Mouse (Mus musculus): Measurements from ENCODE around the gene Ocel1. TPM values are rescaled to one million over a fixed set of nuclear protein-coding genes. Genes with fewer than 3 reads are reported as not detected.
"Not testable (repeated sequence)": the region's sequence is repeated elsewhere in the genome, so short reads cannot be mapped to it uniquely, and the experiment has no call there.

The Ocel1 gene
- 10 to 100 TPM; 14.4 to 18.6 TPM for total RNA-seq (2021)
- long read RNA-seq, experiment 1, partial matches to known transcripts, result 1 of 7 reads
- long read RNA-seq, experiment 1, other reads (novel, unspliced or antisense), result 2 of 7 reads
- long read RNA-seq, experiment 2, transcript Ocel1-201 (4 exons, 1,611 nt), result major isoform, 25 of 36 reads
- long read RNA-seq, experiment 2, partial matches to known transcripts, result 0 of 36 reads
- long read RNA-seq, experiment 2, other reads (novel, unspliced or antisense), result 7 of 36 reads

DNA sequence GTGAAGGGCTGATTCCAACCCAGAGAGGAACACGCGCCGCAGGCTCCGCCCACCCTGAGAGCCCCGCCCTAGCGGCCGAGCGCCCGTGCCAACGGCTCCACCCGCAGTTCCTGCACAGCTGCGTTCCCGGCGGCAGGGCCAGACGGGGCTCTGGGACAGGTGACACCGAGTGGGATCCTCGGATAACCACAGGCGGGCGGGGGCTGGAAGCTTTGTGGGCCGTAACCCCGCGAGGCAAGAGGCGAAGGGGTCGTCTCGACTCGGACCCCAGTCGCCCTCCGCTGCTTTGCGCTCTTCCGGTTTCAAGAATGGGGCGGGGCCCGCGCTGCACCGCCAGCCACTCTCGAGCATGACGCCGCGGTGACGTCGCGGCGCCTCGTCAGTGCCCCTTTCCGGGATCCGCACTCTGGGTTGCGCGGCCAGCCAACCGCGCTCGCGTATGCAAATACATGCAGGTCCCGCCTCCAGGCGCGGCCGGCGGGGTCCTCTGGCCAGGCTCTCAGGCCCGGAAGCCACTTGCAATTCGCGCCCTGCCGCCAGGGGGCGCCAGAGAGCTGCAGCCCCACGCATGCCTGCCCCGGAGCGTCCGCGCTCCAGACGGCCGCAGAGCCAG is at the start of gene Ocel1:
Gene Ocel1, plus strand, starts transcription at position 63 of the 613 bp plus-strand sequence.
- peak; percentile 98 to 99 for DNase-seq (ENCODE audit: low spot score in 2 of 2)

DNA sequence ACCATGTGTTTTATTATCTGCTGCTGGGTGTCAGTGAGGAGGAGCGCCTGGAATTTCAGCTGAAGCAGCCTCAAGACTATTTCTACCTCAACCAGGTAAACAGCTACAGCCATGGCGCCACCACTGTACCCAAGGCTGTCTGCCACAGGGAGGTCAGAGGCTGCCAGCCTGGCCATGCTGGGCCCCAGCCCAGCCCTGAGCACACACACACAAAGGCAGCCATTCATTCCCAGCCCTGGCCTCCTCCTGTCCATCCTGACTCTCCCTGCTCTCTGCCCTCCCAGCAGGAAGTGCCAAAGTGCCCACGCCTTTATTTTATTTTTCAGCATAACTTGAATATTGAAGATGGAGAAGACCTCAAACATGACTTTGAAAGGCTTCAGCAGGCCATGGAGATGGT is 48.2 kb upstream of the Ocel1 start:
- DNase-seq (ENCODE audit: low spot score in 2 of 2), result no peak

DNA sequence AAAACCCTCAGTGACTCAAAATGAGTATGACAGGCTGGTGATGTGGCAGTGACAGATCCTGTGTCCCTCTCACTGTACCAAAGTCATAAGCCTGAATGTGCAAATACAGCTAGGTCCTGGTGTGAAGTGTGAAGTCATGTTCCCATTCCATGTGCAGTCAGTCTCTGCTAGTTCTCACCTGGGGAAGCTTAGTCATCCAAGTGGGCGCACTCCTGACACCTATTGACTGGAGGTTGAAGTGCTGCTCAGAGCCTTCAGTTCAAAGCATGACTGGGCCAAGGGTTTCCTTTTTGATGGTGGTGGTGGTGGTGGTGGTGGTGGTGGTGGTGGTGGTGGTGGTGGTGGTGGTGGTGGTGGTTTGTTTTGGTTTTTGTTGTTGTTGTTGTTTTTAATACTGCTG is 46.2 kb upstream of the Ocel1 start:
- no peak for DNase-seq (ENCODE audit: low spot score in 2 of 2)

DNA sequence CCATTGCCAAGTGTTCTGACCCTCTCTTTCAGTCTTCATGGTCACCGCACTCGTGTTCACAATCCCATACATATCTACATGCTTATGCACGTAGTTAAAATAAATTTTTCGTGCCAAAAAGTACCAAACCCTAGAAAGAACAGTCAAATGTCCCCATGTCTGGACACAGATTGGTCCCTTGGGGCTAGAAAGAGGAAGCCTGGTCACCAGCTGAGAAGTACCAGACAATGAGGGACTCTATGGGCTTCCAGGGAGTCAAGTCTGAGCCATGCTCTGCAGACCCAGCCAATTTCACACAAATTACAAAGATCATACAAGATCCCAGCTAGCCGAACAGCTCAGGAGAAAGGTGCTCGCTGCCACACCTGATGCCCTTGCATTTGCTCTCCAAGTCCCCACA is 33.3 kb upstream of the Ocel1 start:
- DNase-seq (ENCODE audit: low spot score in 2 of 2), result not testable (repeated sequence)

DNA sequence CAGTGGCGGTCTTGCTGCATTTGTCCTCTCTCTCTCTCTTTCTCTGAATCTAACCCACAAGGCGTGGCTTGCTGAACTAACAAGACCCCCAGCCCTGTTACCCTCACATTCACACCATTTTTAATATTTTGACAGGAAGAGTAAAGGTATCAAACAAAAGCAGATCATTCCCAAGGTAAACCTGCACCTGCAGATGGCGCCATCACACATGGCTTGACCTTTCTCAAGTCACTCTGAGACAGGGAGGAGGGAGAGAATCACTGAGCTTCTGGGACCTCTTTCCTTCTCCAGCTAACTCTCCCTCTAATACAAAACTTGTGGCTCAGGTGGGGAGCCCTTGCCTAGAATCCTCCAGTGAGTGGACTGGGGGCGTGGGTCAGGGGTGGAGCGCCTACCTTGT is 30.5 kb upstream of the Ocel1 start:
- DNase-seq (ENCODE audit: low spot score in 2 of 2), result peak in 1 of 2 experiments; percentile 37

DNA sequence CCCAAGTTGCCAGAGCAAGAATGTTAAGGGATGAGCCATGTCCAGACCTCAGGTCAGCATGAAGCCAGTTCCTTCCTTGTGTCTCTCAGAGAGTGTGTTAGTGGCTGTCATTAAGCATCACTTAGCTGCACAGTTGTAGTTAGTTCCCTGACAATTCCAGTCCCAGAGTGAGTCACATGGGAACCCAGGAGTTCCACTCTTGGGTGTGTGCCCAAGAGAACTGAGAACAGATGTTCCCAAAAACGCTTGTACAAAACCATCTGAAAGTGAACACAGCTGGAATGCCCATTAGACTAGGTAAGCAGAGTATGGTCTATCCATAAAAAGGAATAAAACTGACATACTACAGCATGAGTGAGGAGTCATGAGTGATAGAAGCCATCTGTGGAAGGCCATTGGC is 24.5 kb upstream of the Ocel1 start:
- no peak for DNase-seq (ENCODE audit: low spot score in 2 of 2)

DNA sequence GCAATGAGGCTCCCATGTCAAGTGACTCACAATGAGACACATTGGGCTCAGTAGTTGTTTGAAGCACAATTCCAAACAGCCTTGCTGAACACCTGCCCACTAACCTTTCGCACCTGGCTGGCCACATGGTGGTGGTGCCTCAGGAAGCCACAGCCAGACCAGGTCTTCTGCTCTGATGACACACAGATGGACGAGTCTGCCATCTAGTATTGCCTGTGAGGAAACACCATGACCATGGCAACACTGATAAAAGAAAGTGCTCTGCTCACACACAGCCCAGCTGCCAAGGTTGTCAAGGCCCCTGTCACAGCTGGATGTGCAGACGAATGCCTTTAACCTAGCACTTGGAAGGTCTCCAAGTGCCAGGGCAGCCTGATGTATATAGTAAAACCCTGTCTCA is 20.0 kb upstream of the Ocel1 start:
- no peak for DNase-seq (ENCODE audit: low spot score in 2 of 2)

DNA sequence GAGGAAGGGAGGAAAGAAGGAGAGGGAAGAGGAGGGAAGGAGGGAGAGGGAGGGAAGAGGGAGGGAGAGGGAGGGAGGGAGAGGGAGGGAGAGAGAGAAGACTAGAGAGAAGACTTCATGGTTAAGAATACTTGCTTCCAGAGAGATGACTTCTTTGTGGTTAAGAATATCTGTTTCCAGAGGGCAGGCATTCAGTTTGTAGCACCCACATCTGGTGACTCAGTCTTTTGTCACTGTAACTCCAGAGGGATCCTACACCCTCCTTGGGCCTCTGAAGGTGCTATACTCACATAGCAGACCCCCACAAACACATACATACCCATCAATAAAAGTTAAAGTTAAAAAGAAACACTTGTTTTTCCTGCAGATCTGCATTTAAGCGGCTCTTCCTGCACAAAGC is 19.6 kb upstream of the Ocel1 start:
- no peak for DNase-seq (ENCODE audit: low spot score in 2 of 2)

DNA sequence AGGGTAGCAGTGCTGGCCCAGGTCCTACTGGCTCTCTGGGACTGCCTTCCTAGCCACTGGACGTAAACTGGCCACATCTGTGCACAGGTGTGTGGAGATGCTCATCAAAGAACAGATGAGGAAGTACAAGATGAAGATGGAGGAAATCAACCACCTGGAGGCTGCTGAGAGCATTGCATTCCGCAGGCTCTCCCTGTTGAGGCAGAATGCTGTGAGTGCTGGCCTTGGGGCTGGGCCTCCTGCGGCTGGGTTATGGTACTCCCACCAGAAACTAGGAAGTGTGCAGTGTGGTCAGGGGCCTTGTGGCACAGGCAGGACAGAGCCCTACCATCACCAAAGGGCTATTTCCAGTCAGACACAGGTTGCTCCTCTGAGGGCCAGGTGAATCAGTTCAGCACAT is 13.1 kb upstream of the Ocel1 start:
- DNase-seq (ENCODE audit: low spot score in 2 of 2), result no peak

DNA sequence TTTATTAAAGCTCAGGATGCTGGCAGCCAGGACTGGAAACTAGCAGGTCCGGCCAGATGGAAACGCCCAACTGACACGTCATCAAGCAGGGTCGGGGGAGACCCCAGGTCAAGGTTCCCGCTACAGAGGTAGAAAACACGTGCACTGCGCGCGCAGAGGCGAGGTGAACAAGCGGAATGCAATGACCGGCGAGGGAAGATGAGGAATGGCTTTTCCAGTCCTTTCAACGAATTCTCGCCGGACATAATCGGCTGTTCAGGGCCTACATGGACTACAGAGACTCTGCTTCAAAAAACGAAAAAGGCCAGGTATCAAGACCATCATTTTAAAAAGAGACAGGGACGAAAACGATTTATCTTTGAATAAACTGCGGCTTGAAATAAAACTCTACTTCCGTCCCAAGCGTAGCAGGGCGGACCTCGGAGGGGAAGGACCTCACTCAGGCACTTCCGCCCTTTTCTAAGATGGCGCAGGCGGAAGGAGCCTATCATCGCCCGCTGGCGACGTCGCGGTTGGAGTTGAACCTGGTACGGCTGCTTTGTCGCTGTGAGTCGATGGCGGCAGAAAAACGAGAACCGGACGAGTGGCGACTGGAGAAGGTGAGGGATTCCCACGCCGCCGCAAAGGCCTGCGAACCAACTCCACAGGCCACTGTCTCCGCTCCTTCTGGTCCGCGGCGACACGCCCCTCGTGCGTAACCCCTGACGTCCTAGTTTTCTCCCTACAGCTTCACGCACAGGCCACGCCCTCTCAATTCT is 4.1 kb upstream of the Ocel1 start, which contains the start of gene Use1:
Gene Use1, plus strand, starts transcription at position 78 of the 758 bp plus-strand sequence.
- peak; percentile 85 to 88 for DNase-seq (ENCODE audit: low spot score in 2 of 2)

DNA sequence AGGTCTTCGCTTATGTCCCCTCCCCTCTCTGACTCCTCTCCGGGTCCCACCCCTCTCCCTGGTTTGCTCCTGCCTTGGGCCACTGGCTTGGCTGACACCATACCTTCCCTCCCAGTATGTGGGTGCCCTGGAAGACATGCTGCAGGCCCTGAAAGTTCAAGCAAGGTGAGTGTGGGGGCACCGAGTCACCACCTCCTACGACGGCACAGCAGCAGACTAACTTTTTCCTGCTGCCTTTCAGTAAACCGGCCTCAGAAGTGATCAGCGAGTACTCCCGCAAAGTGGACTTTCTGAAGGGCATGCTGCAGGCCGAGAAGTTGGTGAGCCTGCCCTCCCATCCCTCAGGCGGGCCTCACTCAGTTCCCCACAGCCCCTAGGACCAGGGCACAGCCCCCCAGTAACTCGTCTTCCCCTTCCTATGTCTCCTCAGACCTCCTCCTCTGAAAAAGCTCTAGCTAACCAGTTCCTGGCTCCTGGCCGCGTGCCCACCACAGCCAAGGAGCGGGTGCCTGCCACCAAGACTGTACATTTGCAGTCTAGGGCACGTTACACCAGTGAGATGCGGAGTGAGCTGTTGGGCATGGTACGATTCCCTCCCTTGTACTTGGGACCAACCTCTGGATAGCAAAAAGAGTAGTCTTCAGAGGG is 3.4 kb upstream of the Ocel1 start:
- peak in 1 of 2 experiments; percentile 26 for DNase-seq (ENCODE audit: low spot score in 2 of 2)

DNA sequence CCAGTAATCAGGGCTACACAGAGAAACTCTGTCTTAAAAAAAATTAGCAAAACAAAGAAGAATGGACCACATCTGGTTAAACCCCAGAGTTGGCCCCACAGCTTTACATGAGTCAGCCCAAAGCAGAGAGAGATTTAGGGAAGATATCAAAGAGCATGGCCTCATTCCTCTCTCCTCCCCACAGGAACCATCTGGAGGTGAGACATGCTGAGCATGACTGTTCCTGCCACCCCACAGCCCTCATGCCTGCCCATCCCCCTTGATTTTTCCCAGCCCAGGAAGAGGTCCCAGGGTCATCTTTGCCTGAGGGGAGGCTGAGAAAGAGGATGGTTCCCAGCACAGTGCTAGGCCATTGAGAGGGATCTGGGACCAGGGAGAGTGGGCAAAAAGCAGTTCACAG is 2.7 kb upstream of the Ocel1 start:
- DNase-seq (ENCODE audit: low spot score in 2 of 2), result no peak

DNA sequence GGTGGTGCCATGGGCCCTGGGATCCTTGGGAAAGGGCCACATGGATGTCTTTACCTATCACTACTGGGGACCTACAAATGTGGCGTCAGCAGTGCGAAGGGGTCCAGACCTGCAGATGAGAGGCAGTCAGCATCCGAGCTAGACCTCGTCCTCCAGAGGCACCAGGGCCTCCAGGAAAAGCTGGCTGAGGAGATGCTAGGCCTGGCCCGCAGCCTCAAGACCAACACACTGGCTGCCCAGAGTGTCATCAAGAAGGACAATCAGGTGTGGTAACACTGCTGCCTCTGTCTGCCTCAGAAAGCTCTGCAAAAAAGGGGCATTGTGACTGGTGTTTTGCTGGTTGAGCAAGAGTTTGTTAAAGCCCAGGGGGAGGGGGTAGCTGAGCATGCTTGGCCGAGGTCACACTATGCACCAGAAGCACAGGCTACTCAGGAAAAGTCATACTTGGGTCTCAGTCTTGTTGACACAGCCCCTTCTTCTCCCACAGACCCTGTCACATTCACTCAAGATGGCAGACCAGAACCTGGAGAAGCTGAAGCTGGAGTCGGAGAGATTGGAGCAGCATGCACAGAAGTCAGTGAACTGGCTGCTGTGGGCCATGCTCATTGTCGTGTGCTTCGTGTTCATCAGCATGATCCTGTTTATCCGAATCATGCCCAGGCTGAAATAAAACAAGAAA is 1.9 kb upstream of the Ocel1 start:
- DNase-seq (ENCODE audit: low spot score in 2 of 2), result no peak

DNA sequence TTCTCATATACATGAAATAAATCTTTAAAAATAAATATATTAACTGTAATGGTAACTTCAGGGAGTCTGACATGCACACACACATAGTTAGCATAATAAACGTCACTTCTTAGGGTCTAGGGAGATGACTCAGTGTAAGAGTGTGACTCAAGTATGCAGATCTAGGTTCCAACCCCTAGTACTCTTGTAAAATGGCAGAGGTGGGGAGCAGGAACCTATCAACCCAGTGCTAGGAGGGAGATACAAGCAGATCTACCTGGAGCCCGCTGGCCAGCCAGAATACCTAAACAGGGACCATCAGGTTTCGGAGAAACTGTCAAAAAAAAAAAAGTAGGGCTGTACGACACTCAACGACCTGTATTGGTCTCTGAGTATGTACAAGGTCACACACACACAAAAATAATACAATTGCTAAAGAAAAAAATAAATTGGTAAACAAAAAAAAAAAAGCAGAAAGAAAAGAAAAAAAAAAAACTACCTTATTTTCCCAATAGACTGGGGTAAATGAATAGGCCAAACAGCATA is 325 bp upstream of the Ocel1 start:
- DNase-seq (ENCODE audit: low spot score in 2 of 2), result no peak

DNA sequence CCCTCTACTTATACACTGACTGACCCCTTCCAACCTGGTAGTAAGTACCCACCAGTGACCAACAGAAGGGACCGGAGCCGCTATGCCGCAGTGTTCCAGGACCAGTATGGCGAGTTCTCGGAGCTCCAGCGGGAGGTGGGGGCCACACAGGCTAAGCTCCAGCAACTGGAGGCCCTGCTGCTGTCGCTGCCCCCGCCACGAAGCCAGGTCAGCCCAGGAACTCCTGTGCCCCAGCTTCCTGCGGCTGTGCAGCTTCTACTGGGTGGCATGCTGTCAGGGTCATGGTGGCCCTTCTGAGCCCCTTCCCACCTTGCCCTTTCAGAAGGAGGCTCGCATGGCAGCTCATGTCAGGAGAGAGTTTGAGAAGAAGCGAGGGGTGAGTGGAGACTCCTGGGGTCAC is 1.3 kb downstream of the Ocel1 start:
- DNase-seq (ENCODE audit: low spot score in 2 of 2), result no peak

DNA sequence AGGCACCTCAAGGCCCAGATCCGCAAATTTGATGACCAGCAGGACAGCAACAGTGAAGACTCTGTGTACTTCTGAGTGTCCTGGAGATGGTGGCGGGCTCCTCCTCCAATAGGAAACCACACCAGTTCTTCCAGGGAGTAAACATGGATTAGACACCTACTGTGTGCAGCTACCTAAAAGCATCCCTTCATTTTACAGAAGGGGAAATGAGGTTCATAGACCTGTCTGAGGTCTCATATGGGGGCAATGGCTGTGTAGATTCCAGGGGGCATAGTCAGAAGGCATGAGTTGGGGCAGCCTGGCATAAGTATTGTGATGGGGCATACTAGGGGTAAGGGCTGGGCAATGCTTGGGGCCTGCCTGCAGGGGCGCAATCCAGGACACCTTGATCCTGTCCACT is 1.9 kb downstream of the Ocel1 start:
- no peak for DNase-seq (ENCODE audit: low spot score in 2 of 2)

DNA sequence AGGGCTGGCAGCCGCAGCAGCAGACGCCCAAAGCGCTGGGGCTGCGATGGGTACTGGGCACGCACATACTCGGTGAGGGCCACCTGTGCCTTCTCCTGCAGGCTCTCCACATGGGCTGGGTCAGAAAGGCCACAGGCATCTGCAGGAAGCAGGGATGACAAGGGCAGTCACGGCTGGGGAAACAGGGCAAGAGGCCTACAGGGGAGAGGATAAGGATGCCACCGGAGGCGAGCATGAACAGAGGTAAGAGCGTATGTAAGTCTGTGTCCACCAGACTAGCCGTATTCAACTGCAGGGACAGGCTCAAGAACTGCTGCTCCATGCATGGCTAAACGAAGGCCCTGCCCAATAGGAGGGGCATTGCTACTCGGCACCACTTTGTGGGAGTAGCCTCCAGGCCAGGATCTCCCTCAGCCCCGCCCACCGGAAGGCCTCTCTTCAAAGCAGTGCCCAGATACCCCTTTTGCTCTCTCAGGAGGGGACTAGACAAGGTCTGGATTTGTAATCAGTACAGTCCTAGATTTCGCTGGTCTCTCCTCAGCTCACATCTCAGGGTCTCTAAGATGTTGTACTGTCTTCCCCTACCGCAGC is 3.6 kb downstream of the Ocel1 start:
- no peak for DNase-seq (ENCODE audit: low spot score in 2 of 2)

DNA sequence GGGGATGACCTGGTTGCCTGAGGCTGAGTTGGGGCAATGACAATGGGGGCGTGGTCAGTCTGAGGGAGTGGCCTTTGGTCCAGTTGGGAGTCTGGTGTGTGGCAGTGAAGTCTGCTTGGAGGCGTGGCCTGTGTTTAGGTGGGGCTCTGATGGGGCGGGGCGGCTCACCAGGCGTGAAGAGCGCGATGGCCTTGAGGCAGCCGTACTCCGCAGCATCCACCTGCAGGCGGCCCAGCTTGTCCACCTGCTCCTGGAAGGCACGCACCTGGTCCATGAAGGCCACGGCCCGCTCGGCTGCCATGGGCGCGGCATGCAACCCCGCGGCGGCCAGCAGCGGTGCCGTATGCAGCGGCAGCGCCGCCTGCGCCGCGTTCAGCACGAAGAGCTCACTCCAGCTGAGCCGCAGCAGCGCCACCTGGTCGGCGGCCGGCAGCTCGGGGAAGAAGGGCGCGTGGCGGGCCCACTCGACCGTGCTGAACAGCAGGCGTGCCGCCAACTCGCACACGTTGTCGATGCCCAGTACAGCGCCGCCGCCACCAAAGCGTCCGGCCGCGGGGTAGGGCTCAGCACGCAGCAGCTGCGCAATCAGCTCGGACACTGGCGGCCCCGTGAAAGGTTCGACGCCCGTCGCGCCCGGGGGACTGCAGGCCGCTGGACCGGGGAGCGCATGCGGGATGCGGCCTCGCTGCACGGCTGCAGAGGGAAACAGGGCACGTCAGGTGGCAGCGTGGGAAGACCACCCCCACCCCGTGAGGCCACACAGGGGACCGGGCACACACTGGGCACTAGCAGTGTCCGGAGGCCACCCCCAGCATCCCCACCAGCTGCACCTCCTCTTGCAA is 4.7 kb downstream of the Ocel1 start:
- peak; percentile 59 to 63 for DNase-seq (ENCODE audit: low spot score in 2 of 2)

DNA sequence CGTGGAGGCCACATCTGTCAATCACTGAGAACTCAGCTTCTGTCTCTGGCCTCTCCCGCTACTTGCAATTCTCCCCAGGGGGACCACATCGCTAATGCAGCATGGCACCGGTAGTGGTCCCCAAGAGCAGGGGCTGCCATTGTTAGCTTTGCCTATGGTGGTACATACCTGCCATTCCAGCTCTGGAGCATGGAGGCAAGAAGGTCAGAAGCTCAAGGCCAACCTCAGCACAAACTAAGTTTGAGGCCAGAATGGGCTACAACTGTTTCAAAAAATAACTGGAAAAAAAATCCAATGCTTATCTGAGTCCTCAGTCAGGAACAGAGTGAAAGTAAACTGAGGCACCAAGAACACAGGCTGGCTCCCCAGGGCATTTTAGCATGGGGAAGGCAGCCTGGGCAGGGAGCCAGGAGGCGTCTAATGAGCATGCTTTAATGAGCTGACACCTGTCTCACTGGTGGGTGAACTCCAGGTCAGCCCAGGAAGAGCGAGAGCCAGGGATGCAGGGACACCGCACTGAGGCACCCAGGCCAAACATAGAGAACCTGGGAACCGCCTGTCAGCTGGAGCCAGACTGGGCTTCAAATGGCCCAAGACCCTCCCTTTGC is 5.4 kb downstream of the Ocel1 start:
- no peak for DNase-seq (ENCODE audit: low spot score in 2 of 2)
